12 mouse cellular contexts compared by ENCODE assay signal in genomic region chr5:75247070-75247740, GRCm38 (mm10).
A peak's percentile ranks its signal among the peaks of the same experiment; 100 is the strongest.
DNase-seq lines count a peak whose midpoint lies in the region; ATAC-seq lines count a peak whose summit lies in the region.
"Had no signal": no experiment of that assay in that cellular context is flagged by ENCODE, and none has a peak within 500 bp of the region (broad histone marks: within the 10 kb centered on the region; RNA-seq: fewer than 3 reads in every experiment).

No protein-coding gene starts in this region.

- 0 out of 2 replicates have a peak overlapping the region, but pooled peaks have one; percentile 3 for H3K4me3 ChIP-seq in hindbrain, embryonic 15.5 days
- no peak overlapping the region for H3K4me3 ChIP-seq in limb, embryonic 12.5 days (replicated peaks)

- H3K4me1 ChIP-seq in hindbrain, embryonic 15.5 days (replicated peaks): peaks cover 12% of the 10 kb centered on the region
- peaks cover 6% of the 10 kb centered on the region; the same call in 1 of the 2 replicates for H3K4me1 ChIP-seq in limb, embryonic 12.5 days (replicated peaks)

- H3K4me2 ChIP-seq in hindbrain, embryonic 15.5 days: peak overlapping the region; percentile 40
- H3K4me2 ChIP-seq in limb, embryonic 12.5 days: peak overlapping the region; percentile 38

- no peaks in the 10 kb centered on the region for H3K9me3 ChIP-seq in hindbrain, embryonic 15.5 days
- no peaks in the 10 kb centered on the region for H3K9me3 ChIP-seq in limb, embryonic 12.5 days

- DNase-seq in embryo, embryonic 11 days: peak; percentile 11
- DNase-seq in embryo, embryonic 9.5 days (ENCODE audit: extremely low spot score): no peak
- DNase-seq in Muller cell, postnatal 12 days (ENCODE audit: inconsistent ontology term): peak; percentile 24
- no peak for DNase-seq in thymus, adult 18-20 months
- DNase-seq in spleen, adult 12 weeks (ENCODE audit: low spot score): no peak
- DNase-seq: cerebellum, adult 11 months; gastrocnemius, postnatal 36 days; lung, postnatal 4 days had no signal

- no peaks in the 10 kb centered on the region for H3K27me3 ChIP-seq in hindbrain, embryonic 15.5 days
- H3K27me3 ChIP-seq in limb, embryonic 12.5 days: no peaks in the 10 kb centered on the region

- H3K9ac ChIP-seq in hindbrain, embryonic 15.5 days: no peak overlapping the region
- H3K9ac ChIP-seq in limb, embryonic 12.5 days (replicated peaks): no peak overlapping the region

- H3K27ac ChIP-seq in hindbrain, embryonic 15.5 days (replicated peaks): peak overlapping the region; percentile 38
- H3K27ac ChIP-seq in limb, embryonic 12.5 days: no peak overlapping the region
- H3K27ac ChIP-seq: kidney, postnatal 0 days had no signal

- H3K36me3 ChIP-seq in hindbrain, embryonic 15.5 days: no peaks in the 10 kb centered on the region
- H3K36me3 ChIP-seq in limb, embryonic 12.5 days: no peaks in the 10 kb centered on the region

- WGBS in hindbrain, embryonic 15.5 days: 50% methylated on average over 25 of the region's 25 CpGs
- WGBS in limb, embryonic 12.5 days: 38% methylated on average over 25 of the region's 25 CpGs

- peak; percentile 75 for ATAC-seq in hindbrain, embryonic 15.5 days (ENCODE audit: low FRiP score, low read depth)
- no peak for ATAC-seq in limb, embryonic 12.5 days (ENCODE audit: insufficient number of reproducible peaks, insufficient read depth, low FRiP score, low TSS enrichment, low read depth)
- no peak for ATAC-seq in cerebellum, adult (ENCODE audit: insufficient number of reproducible peaks, low FRiP score, low TSS enrichment)

Comparison
In these comparisons a context has a peak if more than half of its experiments do, and no peak if none do; other contexts are left out.
1. DNase-seq: peak in embryo, embryonic 11 days (single experiment) and Muller cell, postnatal 12 days (single experiment); none in embryo, embryonic 9.5 days (single experiment), thymus, adult 18-20 months (0 of 2) and spleen, adult 12 weeks (single experiment).